Mouse (Mus musculus): Measurements from ENCODE around the gene Lrig1.

- TF ChIP-seq CTCF (conservative IDR thresholded peaks at IDR 0.05; ENCODE audit: insufficient read depth, insufficient read length, low read depth, low read length), result no peak
- TF ChIP-seq POLR2A (IDR thresholded peaks at IDR 0.05; ENCODE audit: low read depth, low read length), result no peak
Measured at GRCm38 (mm10) chr6:94659886-94660333, 40.0 kb downstream of the Lrig1 start.

Data from kidney, adult 2 months (tissue).